Mouse (Mus musculus): ENCODE results near the gene Usp7. TPM values are rescaled to one million over a fixed set of nuclear protein-coding genes. Genes with fewer than 3 reads are reported as not detected.
A peak's percentile ranks its signal among the peaks of the same experiment; 100 is the strongest.

The Usp7 gene
- total RNA-seq, 2 experiments from 2014 or later, result 73.7 to 79.0 TPM

DNA sequence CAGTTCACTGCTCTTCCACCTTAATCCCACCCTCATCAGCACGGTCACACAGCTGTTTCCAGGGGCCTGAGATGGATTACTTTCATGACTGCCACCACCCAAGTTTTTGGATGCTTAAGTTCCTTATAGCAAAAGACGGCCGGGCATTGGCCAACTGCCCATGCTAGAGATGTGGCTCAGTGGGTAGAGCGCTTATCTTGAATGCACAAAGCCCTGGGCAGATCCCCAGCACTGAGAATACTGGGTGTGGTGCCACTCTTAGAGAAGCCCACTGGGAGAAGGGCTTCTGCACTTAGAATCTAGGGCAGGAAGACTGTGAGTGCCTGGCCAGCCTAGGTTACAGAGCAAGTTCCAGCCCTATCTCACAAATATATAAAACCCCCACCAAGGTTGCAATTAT lies 113.4 kb downstream of the Usp7 start:
- DNase-seq, result no peak
- intact Hi-C loops (cut with DNase I), result no loop called here

DNA sequence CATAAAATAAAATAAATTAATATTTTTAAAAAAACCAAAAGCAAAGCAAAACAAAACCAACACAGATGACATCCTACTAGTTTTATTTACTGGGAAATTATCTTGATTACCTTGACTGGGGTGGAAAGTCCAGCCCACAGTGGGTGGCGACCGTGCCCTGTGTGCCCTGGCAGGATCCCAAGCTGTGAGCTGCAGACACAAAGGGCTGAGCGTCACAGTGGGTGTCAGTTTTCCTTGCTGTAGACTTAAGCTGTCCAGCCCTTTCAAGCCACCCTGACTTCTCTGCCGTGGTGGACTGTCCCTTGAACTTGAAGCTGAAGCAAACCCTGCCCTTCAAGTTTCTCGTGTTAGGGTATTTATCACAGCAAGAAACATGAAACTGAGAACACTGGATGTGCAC lies 114.1 kb downstream of the Usp7 start:
- intact Hi-C loops (cut with DNase I), result no loop called here

DNA sequence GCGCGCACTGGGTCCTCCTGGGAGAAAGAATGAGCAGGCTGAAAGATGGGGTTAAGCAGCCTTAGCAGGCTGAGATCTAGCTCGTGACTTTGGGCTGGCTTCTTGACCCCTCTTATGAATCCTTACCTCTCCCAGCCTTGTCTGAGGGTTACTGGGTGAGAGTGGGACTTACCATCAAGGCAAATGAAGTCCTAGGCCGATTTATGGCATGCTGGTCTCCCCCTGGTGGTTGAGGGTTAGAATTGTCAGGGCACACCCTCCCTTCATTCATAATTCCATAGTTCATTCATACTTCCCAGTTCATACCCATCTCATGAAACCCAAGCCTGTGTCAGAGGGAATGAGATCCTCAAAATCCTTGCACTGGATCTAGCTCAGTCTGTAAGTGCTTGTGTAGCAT lies 115.3 kb downstream of the Usp7 start:
- intact Hi-C loops (cut with DNase I), result loop anchor here (1.0 to 2.0 kb wide), 3 partner anchors 38 to 270 kb away; no protein-coding TSS in a partner anchor
- peak; percentile 58 to 78 for DNase-seq

More for the DNA sequence above, 114.1 kb downstream of the Usp7 start:
- no peak for DNase-seq

DNA sequence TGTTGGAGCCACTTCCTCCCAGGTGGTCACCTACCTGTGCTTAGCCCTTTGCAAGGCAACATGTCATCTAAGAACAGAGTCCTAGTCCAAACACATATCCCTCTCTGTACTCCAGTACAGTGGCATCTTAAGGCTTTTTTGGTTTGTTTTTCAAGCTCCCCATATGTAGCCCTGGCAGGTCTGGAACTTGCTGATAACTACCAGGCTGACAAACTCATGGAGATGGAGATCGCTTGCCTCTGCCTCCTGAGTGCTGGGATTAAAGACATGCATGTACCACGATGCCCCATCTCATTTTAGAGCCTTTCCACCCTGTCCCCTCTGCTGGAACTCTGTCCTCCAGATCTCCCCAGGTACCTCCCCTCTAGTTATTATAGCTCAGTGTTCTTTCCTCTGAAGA lies 115.9 kb downstream of the Usp7 start:
- no peak for DNase-seq
- intact Hi-C loops (cut with DNase I), result loop anchor here (1.0 to 2.0 kb wide), 2 partner anchors 37 to 270 kb away; no protein-coding TSS in a partner anchor

DNA sequence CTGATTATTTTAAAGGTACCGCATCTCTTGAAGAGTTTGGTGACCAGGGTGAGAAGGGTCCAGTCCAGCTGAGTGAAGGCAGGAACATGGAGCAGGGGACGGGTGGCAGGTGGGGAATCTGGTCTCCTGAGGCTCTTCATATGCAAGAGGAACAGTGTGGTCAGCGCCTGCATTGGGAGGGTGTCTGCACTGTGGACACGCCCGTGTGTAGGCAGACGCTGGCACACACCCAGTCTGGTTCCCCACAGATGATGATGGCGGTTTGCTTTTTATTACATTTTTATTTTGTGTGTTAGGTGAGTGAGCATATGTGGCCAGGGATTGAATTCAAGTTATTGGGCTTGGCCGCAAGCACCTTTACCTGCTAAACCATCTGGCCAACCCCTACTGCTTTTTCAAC lies 116.5 kb downstream of the Usp7 start:
- no peak for DNase-seq
- intact Hi-C loops (cut with DNase I), result no loop called here

DNA sequence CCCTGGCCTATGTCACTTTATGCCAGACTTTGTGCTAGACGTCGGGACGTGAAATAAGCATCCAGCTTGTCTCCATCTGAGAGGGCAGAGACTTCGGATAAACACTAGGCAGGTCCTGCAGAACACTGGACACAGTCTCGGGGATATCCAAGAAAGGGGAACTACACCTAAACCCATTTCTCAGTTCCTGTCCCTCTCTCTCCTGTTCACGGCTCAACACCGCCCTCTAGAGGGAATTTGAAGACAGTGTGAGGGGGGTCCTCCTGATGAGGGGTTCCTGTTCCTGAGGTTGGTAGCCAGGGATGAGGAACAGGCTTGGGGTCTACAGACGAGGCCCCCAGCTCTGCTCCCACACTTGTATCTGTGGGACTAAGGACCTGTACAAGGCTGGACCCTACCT lies 117.9 kb downstream of the Usp7 start:
- intact Hi-C loops (cut with DNase I), result loop anchor here (1.0 to 5.0 kb wide), 2 partner anchors 162 to 262 kb away; partner anchors contain the start of gene Abat
- peak; percentile 54 to 67 for DNase-seq

DNA sequence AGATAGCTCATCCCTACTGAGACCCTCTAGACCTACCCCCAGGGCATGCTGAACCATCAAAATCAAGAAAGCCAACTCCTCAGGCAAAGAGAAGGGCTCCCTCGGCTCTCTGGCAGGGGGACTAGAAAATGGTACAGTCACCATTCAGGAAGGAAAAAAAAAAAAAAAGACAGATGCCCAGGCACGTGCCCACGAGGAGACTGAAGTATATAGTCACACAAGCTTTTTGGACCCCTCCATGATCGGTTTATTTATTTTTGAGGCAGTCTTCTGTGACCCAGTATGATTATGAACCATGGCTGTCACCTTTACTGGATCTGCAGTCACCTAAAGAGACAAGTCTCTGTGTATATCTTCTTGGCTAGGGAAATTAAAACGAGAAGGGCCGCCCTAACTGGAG lies 118.8 kb downstream of the Usp7 start:
- intact Hi-C loops (cut with DNase I), result loop anchor here (2.0 to 5.0 kb wide), 2 partner anchors 29 to 161 kb away; partner anchors contain the start of gene Abat
- no peak for DNase-seq

DNA sequence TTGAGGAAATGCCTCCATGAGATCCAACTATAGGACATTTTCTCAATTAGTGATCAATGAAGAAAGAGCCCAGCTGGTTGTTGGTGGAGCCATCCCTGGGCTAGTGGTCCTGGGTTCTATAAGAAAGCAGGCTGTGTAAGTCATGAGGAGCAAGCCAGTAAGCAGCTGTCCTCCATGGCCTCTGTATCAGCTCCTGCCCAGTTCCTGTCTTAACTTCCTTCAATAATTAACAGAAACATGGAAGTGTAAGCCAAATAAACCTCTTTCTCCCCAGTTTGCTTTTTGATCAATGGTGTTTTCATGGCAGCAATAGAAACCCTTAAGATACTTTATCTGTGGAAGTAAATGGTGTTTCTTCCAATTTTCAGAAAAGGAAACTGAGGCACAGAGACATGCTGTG lies 119.3 kb downstream of the Usp7 start:
- intact Hi-C loops (cut with DNase I), result loop anchor here (2.0 to 5.0 kb wide), 2 partner anchors 28 to 161 kb away; partner anchors contain the start of gene Abat
- no peak for DNase-seq

DNA sequence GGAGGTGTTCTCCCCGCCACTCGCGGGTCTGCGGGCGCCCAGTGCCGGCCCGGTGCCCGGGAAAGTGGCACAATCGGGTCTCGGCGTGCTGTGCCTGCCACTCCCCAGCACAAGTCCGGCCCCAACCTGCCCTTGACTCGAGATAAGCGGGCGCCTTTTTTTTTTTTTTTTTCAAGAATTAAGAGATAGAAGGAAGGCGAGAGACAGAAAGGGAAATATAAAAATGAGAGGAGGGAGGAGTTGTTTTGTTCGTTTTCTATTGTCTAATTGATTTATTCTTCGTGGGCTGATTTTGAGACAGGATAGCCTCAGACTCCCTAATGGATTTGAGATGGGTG lies 119.8 kb downstream of the Usp7 start:
- intact Hi-C loops (cut with DNase I), result loop anchor here (2.0 to 5.0 kb wide), 2 partner anchors 28 to 160 kb away; partner anchors contain the start of gene Abat

DNA sequence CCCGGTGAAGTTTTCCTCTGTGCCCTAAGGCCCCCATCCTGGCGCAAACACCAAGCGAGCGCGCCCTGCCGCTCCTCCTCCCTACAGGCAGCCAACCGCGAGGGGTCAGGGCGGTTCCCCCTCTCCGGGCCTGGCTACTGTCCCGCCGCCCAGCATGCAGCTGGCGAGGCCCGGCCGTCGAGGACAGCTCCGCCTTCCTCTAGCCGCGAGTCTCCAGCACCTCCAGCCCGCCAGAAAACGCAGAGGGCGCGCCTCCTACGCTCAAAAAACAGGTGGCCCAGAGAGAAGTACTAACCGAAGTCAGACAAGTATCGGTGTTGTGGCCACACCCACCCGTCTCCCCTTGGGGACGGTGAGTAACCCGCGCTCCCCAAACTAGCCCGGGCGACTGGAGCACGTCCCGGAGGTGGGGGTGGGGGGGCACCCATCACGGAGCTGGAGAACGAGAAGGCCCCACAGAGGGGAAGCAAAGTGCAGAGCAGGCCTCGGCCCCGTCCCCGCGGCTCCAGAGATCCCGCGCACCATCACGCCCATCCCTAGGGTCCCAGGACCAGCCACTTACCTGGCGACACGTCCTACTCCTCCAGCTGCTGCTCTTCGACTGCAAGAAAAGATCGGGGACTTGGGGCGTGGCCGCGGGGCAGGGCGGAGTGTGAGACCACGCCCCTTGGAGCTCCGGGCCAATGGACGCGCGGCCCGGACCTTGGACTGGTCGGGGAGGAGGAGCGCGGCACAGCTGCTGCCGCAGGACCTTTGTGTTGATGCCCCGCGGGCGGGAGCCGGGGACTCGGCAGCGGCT lies 120.4 kb downstream of the Usp7 start, which contains the start of gene Carhsp1:
TSS of gene Carhsp1 (minus strand) at position 605 of the 799 bp plus-strand sequence.
- intact Hi-C loops (cut with DNase I), result loop anchor here (2.0 to 5.0 kb wide), 2 partner anchors 27 to 159 kb away; partner anchors contain the start of gene Abat
- peak; percentile 94 to 96 for DNase-seq

More for the DNA sequence above, 119.8 kb downstream of the Usp7 start:
- DNase-seq, result no peak

DNA sequence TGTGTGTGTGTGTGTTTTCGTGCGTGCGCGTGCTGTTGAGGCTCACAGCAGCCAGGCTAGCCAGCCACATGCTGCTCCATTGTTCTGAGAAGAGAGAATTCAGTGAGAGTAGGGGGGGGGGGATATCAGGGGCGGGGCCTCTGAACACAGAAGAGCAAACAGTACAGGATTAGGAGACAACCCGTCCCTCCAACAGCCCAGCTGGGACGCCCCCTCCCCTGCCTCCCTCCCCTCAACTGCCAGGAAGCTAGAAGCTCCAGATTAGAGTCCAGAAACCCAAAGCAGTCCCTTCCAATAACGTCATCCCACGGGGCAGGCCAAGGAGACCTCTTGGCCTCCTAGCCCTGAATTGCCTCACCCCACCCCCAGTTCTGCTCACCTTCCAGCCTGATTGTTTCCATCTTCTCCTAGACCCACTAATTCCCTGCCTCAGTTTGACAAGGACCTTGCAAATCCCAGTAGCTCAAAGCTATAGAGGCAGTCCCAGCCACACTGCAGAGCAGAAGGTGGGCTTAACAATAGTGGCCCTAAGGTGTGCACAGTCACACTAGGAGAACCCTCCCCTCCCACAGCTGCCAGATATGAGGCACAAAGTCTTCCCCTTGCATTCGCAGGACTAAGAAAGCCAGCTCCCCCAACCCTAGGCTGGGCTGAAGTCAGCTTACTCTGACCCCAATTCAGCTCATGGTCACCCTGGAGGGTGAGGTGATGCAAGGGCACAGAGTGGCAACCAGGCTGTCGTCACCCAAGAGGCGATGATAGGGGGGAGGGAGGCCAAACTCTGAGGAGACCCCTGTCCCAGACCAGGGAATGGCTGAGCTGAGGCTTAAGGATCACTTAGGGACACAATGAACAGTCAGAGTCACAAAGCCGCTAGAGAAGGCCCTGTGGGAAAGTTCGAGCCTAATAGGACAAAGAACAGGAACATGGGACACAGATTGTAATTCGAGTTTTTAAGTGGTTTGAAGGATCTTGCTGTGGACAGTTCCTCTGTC lies 121.8 kb downstream of the Usp7 start:
- DNase-seq, result peak in 1 of 2 experiments; percentile 28
- intact Hi-C loops (cut with DNase I), result loop anchor here (5.0 kb wide), 1 partner anchor 158 kb away; the partner anchor contains the start of gene Abat

DNA sequence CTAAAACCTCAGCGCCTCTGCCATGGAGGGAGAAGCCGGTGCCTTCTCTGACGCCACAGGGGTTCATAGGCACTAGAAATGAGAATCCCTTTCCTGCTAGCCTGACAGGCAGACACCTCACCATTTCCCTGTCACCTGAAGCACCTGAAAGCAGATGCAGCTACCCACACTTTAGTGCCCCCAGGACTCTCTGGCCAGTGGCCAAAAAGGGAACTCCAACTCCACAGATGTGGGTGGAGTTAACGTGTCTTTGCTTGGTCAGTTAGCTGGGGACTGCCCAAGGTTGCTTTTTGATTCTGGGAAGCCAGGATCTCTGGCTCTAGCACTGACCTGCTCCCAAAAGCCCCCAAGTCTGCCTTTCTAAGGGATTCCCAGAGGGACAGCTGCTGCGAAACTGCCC lies 122.7 kb downstream of the Usp7 start:
- DNase-seq, result no peak
- intact Hi-C loops (cut with DNase I), result no loop called here

DNA sequence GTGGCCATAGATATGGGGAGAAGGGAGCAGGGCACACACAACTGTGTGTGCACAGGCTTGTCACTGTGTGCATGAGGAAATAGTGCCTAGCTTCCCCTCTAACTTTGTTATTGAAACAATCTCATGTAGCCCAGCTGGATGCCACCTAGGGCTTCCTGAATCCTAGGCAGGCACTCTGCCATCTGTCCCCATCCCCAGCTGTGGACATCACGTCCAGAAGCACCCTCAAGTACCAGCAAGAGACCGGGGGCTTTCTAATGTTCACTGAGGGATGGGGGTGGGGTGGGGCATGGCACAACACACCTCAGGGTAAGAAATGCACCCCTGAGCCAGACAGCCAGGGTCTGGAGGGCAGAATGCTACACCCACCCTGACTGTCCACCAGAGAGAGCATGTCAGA lies 123.7 kb downstream of the Usp7 start:
- DNase-seq, result no peak
- intact Hi-C loops (cut with DNase I), result no loop called here

DNA sequence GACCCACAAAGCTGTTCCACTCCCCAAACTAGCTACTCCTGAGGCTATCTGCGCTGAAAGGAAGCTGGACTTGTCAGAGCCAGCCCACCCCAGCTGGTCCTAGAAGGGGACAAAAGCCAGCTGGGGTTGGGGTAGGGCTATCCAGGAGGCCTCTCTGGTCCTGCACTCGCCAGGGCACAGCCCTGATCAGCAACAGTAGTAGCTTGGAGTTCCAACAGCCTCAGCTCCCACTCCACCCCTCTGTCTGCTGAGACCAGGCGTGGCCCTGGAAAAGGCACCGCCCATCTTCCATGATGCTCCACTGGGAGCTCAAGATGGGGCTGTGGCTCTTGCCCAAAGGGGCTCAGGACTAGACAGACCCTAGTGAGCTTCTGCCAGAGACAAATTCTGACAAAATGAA lies 124.3 kb downstream of the Usp7 start:
- intact Hi-C loops (cut with DNase I), result no loop called here
- peak; percentile 57 to 61 for DNase-seq

DNA sequence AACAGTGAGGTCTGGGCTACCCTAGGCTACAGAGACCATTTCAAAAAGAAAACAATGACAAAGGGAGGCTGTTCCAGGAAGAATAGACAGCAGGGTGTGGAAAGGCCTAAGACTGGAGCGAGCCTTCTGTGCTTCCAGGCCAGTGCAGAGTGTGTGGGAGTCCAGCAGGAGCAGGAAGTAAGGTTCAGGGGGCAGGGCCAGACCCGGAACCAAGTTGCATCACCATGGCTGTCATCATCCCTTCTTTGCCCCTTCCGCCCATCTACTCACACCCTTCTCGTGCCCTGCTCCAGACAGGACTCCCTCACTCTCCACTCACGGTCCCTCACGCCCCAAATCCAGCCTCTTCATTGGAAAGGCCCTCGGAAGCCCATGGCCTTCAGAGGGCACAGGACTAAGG lies 124.8 kb downstream of the Usp7 start:
- peak; percentile 48 to 65 for DNase-seq
- intact Hi-C loops (cut with DNase I), result no loop called here

DNA sequence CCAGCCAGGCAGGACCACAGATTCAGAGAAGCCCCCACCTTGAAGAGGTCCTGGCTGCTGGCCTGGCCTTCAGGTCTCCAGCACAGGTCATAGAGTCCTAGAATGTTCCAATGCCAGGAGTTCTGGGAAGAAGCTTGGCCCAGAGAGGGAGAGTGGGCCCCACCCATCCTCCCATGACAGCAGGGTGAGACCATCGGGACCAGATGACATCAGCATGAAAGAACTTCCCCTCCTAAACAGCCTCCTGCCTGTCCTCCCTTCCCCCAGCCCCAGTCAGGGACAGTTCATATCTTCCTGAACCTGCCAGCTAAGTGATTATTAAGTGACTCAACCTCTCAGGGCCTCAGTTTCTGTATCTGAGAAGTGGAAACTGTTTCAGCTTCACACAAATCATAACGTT lies 125.7 kb downstream of the Usp7 start:
- intact Hi-C loops (cut with DNase I), result no loop called here
- DNase-seq, result peak; percentile 72 to 73

DNA sequence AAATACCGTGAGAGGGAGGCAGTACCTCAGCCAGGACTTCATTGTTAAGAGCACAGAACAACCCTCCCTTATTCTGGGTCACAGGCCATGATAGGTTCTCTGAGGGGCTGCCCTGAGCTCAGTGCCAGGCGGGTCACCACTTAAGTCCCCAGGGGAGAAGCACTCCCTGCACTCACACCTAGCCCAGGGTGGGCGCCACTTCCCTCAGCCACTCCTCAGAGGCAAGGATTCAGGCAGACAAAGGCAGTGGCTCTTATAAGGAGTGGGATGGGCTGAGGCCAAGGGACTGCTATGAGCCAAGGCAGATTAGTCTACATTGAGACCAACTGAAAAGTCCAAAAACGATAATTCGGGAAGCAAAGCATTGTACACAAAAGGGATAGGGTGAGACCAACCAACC lies 126.7 kb downstream of the Usp7 start:
- DNase-seq, result peak in 1 of 2 experiments; percentile 17
- intact Hi-C loops (cut with DNase I), result no loop called here

DNA sequence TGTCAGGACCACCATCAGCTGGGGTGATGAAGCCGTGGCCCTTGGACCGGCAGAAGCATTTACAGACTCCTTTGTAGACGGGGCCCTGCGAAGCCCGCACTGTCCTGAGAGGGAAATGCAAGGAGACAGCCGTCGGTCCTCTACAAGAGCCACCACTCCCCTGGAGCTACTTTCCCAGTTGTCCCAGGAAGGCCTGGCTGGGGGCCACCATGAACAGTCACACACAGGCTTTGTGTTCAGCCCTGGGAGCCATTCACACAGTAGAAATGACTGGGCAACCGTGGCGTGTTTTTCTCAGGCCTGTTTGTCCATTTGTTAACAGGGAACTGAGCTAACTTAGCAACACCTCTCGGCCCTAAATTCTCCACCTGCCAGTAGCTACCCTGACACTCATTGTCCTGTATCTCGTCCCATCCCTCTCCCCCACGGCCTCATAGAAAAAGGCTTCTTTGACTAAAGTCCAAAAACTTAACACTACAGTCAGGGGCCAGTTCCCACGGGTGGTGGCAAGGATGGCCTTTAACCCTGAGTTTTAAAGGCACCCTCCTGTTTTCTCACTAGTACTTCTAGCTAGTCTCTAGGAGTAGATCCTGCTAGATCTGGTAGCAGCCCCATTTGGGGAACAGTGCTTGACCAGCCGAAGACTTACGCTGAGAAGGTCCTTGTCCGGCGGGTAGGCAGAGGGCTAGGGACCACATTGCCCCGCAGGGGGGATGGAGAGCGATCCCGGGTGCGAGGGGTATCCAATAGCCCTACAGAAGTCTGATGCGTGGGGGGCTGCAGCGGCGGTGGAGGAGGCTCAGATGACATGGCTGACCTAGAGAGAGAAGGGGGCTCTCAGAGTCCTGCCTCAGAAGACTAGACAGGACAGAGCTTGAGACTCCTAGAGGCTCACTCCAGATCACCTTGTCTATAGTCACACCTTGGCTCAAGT lies 128.2 kb downstream of the Usp7 start:
- peak in 1 of 2 experiments; percentile 38 for DNase-seq
- intact Hi-C loops (cut with DNase I), result no loop called here

DNA sequence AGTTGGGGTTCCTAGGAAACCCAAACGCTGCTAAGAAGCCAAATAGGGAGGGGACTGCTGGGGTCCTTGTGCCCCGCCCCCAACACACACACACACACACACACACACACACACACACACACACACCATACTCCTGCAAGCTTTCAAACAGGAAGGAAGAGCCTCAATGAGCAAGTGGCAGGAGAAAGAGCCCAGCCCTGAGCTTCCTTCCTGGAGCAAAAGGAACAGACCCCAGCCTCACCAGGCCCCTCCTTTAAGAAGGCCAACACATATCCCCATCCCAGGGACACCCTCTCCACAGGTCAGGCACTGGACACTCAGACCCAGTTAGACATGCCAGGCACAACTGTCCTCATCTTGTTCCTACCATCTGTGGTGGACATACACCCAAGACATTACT lies 129.1 kb downstream of the Usp7 start:
- intact Hi-C loops (cut with DNase I), result no loop called here

DNA sequence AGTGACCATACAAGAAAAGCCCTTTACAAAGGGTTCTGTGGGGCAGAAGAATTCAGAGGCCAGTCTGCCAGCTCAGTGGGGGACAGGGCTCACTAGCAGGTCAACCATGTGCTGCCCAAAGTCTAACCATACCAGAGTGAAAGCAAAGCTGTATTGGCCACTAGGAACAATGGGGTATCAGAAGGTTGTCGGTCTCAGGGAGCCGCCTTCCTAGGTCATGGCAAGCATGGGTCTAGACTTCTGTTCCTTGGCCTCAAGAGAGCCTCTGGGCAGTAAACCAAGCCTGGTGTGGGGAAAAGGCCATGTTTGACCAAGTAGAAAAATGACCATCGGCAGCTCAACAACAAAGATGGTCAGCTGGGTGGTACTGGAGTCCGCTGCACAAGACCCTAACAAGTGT lies 133.3 kb downstream of the Usp7 start:
- intact Hi-C loops (cut with DNase I), result no loop called here
- no peak for DNase-seq

More for the DNA sequence above, 129.1 kb downstream of the Usp7 start:
- no peak for DNase-seq
